Mouse (Mus musculus) brain, embryonic 14.5 days (tissue): ENCODE measurements around the gene Tmtc4.

Experiments used
- CTCF ChIP-seq: fragments of 200-500 bp; IDR thresholded peaks from 2 replicates; pipeline ENCODE4 v1.5.1; 2012; ENCODE audit warnings: inconsistent platforms, mild to moderate bottlenecking, moderate library complexity, borderline replicate concordance; ENCODE audit not compliant: insufficient read depth, insufficient read length; ENCODE audit errors: extremely low read depth
- POLR2A ChIP-seq: fragments of 200-500 bp; IDR thresholded peaks from 2 replicates; pipeline ENCODE4 v1.6.1; 2012; ENCODE audit warnings: mild to moderate bottlenecking, inconsistent platforms, borderline replicate concordance; ENCODE audit not compliant: poor library complexity, insufficient read depth, insufficient read length, severe bottlenecking; ENCODE audit errors: extremely low read depth

- TF ChIP-seq CTCF = no peak
- TF ChIP-seq POLR2A = no peak
These were observed 102.1 kb downstream of the Tmtc4 start for GRCm38 (mm10) chr14:122881699-122882098.
